Mouse (Mus musculus) G1E-ER4 (cell line): ENCODE results near the gene Mdp1. TPM values are rescaled to one million over a fixed set of nuclear protein-coding genes. Genes with fewer than 3 reads are reported as not detected.
A peak's percentile ranks its signal among the peaks of the same experiment; 100 is the strongest.

Experiments
- GATA1 ChIP-seq: IDR thresholded peaks from one replicate; pipeline ENCODE4 v1.8.0; 2012; ENCODE audit warnings: low read length, inconsistent platforms
- polyA plus RNA-seq: library from polyadenylated mRNA; stranded (reverse); fragments of >175 nt; gene quantifications from 2 replicates; pipeline ENCODE4 v1.2.3, GENCODE M21; 2012

Gene Mdp1
- polyA plus RNA-seq, 1 experiment: 13.0 TPM

DNA sequence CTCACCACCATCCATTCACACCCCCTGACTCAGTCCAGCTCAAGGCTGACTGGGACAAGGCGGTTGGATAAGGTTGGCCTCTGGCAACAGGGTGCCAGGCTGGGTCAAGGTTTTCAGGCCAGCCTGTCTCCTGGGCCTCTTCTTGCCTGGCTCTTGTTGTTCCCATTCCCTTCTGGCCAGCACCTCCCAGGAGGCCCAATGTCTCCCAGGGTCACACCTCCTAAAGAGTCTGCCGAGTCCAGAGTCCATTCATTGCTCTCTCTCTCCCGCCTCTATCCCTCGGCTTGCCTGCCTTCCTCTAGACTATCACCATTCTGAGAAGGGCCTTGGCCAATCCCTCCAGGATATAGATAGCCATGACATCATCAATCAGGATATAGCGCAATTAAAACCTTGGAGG, 2.3 kb downstream of the Mdp1 start:
- TF ChIP-seq GATA1: no peak

DNA sequence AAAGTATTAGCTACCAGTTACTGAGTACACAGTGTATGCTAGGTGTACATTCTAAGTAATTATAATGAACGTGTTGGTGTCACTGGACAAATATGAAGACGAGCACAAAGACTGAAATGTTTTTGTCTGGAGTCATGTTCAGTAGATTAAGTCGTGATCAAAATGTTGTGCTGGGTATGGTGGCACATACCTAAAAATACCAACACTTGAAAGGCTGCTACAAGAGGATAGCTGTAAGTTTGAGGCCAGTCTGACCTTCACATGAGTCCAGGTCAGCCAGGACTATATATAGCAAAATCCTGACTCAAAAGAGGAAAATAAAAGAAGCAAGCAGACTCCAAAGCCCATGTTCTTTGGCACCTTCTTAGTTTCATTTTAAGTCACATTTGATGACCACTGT, 3.4 kb downstream of the Mdp1 start:
- TF ChIP-seq GATA1: no peak

DNA sequence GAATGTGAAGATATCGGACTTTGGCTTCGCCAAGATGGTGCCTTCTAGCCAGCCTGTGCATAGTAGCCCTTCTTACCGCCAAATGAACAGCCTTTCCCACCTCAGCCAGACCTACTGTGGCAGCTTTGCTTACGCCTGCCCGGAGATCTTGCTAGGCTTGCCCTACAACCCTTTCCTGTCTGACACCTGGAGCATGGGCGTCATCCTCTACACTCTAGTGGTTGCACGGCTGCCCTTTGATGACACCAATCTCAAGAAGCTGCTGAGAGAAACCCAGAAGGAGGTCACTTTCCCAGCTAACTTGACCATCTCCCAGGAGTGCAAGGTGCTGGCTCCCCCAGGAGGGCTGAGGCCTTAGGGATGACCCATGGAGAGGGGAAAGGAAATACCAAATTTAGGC, 8.8 kb downstream of the Mdp1 start:
- no peak for TF ChIP-seq GATA1

DNA sequence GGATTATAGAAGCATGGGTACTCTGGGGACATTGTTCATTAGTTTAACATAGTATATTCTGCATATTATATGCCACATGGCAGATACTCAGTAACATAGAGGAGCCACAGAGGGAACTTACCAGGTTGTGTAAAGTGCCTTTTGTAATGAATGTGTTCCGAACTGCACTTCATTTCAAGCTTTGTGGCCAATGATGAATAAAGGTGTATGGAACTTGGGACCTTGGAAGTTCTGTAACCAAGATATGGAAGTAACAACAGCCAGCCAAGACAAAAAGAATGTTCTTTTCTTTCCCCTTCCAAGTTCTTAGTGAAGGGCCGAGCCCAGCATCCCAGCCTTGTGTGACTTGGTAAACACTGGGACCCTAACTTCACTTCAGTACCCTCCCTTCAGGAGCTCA, 10.4 kb downstream of the Mdp1 start, which contains the start of gene Tssk4:
Tssk4 (plus strand) TSS at position 301 of the 400 bp plus-strand sequence.
- TF ChIP-seq GATA1: no peak

DNA sequence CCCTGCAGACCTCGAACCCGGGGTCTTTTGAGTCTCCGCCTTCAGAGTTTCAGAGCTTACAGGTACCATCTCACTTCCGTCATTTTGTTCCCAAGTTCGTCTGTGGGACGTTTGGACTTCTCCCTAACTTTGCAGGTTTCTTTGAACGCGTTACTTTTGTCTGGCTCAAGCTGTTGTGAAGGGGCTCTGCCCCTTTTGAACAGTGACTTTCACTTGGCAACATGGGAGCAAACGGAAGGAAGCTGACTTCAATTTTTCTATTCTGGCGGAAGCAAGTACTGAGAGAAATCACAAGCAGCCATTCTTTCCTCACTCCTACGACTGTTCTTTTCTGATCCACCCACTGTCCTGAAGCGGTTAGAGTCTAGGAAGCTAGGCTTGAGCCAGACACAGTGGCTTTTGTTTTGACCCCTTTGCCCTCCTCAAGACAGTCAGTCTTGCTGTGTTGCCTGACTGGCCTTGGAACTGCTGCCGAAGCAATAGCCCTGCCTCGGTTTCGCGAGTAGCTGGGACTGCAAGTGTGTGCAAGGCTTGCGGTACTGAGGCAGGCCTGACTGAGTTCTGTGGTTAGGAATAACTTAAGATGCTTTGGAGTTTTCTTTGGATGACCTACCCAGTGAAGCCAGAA, 15.9 kb downstream of the Mdp1 start:
- no peak for TF ChIP-seq GATA1

DNA sequence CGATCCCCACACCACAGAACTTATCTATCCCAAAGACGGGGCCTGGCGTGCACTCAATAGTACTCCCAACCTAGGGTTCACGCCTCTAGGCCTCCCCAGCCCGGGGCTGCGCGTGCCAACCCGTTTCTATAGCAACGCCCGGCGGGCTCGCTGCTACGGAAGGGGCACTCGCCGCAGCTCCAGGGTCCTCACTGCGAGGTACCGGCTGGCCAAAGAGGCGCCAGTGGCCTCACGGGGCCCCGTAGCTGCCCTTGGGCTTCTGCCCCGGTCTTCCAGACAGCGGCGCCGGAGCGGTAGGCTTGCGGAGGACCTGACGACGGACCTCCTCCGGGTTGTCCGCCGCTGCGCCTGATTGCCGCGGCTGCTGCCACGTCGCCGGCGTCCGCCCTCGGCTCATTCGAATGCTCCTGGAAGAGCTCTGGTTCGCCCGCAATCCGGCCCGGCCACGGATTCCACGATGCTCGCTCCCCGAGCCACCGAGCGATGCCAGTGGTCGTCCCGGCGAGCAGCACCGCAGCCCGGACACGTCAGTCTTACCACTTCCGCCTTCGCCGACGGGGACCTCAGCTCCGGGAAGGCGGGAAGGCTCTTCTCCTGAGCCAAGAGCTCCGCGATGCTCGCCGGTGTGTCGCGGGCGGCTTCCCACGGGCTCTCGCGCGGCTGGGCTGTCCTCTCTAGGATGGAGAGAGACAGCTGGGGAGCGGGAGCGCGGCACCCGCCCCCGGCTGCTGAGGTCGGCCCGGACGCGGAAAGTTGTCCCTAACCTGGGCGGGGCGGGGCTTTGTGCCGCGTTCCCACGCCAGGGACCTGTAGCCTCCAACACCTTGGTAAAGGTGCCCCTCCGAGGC, 17.0 kb downstream of the Mdp1 start, which contains the start of gene Tm9sf1:
Tm9sf1 (minus strand) TSS at position 747 of the 848 bp plus-strand sequence.
- no peak for TF ChIP-seq GATA1

DNA sequence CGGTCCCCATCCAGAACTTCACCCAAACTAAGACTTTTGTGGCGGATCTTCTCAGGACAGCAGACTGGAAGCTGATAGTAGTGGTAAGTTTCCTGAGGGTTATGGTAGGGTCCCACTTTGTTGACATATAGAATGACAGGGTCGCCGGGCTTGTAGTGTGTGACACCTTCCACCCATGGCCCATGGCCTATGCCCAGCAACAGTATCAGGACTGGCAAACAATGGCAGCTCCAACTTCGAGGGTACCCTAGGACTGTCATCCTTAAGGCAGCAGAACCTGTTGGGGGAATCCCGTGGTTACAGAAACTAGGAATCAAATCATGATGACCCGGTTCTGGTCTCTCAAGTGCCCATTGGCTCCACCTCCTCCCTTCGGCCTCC, 17.6 kb downstream of the Mdp1 start:
- TF ChIP-seq GATA1: no peak

DNA sequence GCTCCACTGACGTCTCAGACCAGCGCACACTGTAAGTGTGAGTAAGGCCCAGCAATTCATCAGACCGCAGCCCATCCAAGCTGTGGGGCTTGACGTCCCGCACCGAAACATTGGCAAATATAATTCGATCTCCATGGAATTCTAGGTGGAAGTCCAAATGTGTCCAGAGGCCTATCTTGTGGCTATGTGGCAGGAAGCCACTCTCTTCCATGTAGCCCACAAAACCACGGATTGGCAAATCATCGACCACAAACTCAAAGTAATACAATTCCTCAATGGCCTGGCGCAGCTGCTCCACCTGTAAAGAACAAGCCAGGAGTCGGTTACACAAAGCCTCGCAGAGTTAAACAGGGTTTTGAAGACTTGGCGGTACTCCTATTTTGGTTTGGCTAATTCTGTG, 19.0 kb downstream of the Mdp1 start:
- TF ChIP-seq GATA1: no peak

DNA sequence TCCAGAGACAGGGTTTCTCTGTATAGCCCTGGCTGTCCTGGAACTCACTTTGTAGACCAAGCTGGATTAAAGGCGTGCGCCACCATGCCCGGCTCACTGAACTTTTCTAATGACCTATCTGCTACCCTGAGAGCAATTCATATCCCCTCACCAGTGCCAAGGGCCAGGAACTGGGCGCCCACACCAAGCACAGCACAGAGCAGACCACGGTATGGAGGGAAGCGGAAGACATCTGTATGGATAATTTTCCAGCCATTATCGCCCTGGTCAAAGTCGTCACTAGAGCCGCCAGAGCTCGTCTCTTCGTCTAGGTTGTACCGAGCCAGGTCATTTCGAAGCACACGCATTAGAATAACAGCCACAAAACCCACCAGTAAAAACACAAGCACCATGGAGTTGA, 19.5 kb downstream of the Mdp1 start:
- no peak for TF ChIP-seq GATA1

DNA sequence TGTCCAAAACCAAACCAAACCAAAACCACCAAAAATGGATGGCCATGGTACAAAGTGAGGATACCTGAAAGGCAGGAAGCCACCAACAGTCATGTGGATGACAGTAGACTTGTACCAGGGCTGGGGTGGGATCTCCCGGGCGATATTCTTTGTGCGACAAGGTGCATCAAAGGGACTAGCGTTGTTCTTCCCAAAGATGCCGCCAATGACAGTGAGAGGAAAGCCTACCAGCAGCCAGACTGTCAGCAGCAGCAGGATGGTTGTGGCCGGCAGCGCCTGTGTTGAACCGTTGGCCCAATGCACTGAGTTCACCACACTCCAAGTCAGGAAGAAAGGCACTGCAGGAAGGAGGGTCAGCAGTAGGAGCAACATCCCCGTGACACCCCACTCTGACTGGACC, 22.5 kb downstream of the Mdp1 start, which contains the start of gene Gm49378:
Gm49378 (minus strand) TSS at position 101 of the 400 bp plus-strand sequence.
- TF ChIP-seq GATA1: no peak

DNA sequence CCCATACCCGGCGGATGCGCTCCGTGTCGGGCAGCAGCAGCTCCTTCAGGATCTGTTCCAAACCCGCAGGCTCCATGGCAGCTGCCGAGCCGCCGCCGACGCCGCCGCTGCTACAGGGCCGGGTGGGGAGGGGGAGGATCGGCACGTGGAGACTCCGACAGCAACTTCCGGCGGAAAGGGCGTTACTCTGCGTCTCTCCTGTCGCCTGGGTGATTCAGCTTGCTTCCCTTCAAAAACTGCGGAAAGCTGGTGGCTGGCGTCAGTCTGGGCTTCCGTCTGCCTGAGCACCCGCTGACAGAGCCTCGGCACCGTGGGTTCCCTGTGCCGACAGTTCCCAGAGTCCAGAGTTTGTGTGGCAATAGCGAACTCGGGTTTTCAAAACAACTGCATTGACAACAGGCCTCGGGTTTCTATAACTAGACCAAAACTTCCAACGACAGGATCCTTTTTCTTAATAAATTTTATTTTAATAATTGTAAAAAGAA, 24.7 kb downstream of the Mdp1 start, which contains the start of gene Ipo4:
Ipo4 (minus strand) TSS at position 435 of the 485 bp plus-strand sequence.
- no peak for TF ChIP-seq GATA1

DNA sequence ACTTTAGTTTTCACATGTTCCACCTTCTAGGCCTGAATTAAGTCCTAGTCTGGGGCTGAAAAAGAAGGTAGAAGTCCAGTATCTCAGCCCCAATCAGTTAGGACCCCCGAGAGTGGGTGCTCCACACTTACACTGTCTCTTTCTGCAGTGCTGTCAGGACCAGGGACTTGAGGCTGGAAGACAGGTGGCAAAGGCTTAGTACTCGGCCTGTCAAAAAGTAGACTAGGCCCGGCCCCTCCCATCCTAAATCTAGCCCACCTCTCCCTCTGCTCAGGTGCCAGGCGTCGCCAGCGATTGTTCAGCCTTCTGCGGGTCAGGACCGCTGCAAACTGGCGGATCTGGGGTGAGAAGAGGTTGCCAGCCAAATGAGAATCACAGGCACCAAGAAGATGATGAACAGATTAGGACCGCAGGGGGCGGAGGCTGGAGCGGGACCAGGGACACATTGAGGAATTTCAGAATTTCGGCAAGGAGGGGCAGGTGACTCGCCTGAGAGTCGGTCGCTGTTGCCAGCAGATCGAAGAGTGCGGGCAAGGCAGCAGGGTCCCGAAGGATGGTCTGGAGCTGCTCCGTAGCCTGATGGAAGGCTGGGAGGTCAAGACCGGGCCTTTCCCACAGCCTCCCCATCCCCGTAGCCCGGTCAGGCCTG, 25.3 kb downstream of the Mdp1 start:
- TF ChIP-seq GATA1: no peak

DNA sequence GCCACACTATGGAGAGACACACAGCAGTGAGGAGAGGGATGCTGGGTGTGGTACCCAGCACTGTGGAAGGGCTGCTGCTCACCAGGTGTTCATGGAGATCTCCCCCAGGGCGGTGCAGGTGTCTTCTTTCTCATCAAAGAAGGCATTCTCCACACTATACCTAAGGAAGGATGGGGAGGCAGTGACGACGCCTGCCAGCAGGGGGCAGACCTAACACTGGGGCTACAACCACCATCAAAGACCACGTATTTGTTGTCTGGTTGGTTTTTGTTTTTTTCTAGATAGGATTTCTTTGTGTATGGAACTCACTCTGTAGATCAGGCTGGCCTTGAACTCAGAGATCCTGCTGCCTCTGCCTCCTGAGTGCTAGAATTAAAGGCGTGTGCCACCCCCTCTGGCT, 31.0 kb downstream of the Mdp1 start:
- TF ChIP-seq GATA1: no peak

DNA sequence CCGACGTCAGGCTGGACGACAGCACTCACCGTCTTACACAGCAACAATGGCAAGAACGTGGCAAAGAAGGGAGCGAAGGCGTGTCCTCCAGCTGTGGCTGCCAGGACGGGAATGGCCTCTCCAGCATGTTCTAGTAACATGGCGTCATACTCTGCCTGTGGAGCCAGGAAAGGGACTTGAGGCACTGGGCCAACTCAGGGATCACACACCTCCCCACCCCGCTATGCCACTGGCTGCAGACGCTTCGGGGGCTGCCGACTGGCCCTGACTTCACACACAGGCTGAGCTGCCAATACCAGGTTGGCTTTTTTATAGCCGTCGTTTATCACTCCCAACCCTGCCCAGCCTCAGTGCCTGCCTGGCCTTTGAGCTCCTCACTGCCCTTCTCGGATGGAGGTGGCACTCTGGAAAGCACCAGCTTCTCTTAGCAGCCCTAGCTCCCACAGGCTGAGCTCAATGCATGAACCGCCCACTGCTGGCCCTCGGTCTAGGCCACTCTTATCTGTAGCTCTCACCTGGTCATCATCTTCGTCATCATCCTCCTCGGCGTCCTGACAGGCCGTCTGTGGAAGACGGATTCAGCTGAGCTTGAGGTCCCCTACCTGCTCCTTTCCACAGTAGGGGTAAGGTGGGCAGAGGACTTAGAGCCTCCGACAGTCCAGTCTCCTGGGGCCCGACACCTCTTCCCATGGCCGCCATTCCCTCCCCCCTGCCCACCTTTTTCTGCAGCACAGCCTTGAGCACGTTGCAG, 32.1 kb downstream of the Mdp1 start:
- TF ChIP-seq GATA1: no peak

DNA sequence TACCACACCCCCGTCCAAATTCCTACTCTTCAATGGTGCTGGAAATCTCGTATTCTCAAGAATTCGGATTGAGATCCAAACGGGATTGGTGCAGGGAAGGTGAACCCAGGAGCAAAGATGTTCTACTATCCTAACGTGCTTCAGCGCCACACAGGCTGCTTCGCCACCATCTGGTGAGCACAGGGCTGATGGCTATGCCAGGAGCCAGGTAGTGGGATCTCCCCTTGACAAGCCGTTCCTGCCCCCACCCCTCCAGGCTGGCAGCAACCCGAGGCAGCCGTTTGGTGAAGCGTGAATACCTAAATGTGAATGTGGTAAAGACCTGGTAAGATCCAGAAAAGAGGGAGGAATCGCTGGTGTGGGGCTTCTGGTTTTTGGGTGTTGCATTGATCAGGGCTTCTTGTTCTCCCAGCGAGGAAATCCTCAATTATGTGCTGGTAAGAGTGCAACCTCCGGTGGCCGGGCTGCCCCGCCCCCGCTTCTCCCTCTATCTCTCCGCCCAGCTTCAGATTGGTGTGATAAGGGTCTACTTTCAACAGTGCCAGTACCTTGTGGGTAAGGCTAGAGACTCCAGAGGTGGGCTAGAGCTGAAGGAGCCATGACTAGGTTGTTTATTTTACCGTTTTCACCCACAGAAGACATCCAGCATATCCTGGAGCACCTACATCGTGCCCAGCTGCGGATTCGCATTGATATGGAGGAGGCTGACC, 41.7 kb downstream of the Mdp1 start:
- peak; percentile 60 for TF ChIP-seq GATA1
